Mouse (Mus musculus): ENCODE data around the gene Ubxn6. TPM values are rescaled to one million over a fixed set of nuclear protein-coding genes. Genes with fewer than 3 reads are reported as not detected.

Ubxn6 gene
- polyA plus RNA-seq (2012; ENCODE audit: low replicate concordance): 73.8 and 75.4 TPM in 2 replicates

DNA sequence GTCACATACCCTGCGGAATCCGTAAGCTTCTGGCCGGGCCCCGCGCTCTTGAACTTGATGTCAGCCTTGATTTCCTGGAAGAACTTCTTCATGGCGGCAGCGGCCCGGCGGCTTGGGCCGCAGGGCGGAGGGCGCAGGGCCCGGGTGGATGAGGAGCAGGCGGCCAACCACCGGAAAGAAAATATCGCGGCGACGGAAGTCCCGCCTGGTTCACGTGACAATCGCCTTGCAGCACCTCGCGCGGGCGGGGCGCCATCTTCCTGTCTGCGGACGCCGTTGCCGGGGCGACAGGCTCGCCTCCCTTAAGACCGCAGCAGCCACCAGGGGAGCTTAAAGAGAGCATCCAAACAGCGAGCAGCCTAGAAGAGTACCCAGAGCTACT lies at the start of gene Ubxn6:
Gene Ubxn6 (minus strand): TSS at position 202 of the 382 bp plus-strand sequence.

DNA sequence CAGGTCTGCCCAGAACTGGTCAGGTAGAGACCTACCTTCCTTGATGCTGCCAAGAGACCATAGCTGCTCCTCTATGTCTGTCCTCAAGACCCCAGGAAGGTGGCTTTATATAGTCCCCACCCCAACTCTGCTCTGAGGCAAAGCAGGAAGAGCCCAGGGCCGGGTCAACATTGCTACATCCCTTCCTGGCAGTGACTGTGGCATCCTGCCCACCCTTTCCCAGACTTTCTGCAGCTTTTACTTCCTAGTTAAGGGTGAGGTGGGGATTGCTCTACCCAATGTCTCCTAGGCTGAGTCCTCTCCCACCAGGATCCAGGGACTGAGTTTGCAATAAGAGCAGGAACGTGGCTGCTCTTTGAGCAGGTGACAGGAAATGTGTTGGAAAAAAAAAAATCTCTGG lies 47.0 kb upstream of the Ubxn6 start, which contains the start of gene Lrg1:
Gene Lrg1 (minus strand): TSS at position 176 of the 400 bp plus-strand sequence.

DNA sequence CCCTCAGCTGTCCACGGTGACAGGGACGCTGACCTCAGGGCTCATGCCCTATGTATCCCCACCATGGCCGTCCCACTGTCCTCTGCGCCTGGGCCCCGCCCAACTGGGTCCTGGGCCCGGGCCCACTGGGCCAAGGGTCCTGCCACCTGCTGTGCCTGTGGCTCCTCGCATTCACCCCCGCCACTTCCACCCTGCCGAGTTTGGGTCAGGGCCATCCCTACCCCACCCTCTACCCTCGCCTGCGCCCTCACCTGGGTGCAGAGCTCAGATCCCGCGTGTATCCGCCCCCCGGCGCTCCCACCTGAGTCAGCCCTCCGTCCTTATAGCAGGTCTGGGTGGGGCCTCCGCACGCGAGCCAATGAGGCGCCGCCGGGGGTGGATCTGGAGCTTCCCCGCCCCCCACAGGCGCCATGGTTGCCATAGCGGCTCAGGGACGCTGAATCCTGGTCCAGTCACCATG lies 42.5 kb upstream of the Ubxn6 start, which contains the start of gene Plin5:
Gene Plin5 (minus strand): TSS at position 346 of the 460 bp plus-strand sequence.

DNA sequence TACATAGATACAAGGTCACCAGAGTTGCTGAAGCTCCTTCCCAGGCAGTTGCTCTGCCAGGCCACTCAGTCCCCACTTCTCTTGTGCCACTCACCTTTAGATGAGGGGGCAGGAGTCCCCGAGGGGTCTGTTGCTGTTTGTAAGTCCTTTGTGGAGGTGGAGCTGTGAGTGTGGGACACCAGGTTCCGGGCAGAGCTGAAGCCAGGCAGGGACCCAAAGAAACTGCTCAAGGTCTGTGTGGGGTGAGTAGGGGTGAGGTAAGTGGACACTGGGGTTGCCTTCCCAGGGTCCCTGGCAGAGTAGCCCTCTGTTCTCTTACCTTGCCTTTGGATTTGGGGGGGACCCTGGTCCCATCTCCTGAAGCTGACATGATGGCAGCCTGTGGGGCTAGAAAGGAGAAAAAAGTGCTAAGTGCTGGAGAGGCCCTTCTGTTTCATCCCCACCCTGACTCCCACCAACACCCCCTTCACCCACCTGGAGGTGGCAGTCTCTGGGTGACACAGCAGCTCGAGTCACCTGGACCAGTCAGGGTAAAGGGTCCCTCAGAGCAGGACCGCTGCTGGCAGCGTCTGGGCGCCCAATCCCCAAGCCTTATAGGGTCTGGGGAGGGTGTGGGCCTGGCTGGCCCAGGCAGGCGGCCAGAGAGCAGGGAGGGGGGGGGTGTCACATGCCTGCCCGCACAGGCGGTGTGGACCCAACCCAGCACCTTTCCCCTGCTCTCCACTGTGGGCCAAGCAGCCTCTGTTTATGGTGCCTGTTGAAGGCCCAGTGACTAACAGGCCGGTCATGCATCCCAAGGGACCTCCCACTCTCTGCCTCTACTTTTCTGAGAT lies 34.6 kb upstream of the Ubxn6 start, which contains the start of gene Plin4:
Gene Plin4 (minus strand): TSS at position 585 of the 833 bp plus-strand sequence.

DNA sequence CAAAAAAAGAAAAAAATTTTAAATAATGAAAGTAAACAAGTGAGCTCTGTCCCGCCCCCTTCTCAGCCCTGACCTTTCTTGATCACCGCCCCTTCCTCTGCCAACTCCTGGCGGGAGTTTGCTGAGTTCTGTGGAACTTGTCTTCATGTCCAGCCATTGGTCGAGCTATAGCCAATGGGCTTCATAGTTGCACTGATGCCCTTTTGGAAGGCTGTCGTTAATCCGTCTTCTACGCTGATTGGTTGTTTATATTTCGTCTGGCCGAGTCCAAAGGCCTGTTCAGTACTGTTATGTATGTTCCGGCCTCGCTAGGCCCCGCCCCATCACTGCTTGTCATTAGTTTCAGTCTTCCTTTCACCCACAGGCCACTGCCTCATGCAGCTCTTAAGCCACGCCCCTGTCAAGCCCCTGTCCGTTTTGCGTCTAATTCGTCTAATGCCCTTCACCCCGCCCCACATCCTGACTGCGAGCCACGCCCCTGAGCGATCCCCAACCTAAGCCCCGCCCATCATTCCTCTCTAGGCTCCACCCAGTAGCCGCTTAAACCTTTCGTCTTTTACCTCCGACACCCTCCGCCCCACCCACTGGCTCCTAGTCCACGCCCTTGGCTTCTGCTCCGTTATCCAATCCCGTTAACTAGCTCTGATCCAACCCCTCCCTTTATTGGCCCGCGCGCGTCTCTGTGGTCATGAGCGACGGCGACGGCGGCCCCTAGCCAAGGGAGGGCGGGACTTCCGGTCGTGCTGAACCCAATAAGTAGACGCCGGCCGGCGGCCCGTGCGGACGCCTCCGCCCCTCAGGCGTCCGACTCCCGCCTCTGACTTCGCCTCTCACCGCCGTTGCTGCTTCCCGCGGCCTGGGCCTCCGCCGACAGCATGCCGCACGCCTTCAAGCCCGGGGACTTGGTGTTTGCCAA lies 4.3 kb upstream of the Ubxn6 start, which contains the start of gene Hdgfl2:
Gene Hdgfl2 (plus strand): TSS at position 755 of the 916 bp plus-strand sequence.

DNA sequence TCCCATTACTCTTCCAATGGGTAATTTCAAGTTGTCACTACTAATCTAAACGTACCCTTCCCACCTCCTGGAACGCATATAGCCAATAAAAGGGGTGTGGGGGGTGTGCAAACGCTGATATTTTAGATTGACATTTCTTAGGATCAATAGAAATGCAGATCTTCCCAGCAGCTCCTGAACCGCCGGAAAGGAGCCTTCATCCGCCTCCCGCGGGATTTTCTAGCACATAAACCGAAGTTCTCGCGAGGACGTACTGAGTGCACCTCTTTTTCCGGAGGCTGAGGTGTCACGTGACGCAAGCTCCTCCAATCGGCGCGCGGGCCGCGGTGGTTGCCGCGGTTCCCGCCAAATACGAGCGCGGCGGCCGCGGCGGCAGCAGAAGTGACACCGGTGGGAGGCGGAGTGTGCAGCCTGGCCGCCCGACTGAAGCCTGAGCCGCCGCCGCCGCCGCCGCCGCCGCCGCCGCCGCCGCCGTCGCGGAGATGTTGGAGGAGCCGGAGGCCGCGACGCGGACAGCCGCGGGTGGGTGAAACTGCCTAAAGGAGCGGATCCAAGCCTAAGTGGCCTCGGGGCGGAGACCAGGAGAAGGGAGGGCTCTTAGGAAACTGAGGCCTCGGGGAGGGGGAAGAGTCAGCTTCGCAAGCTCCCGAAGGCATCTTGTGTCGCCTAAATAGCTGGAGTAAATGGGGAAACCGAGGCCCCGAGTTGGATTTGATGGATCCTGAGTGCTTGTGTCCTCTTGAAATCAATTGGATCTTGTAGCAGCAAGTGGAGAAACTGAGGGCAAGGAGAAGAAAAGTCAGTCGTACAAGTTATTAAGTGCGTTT lies 34.6 kb downstream of the Ubxn6 start, which contains the start of gene Chaf1a:
Gene Chaf1a (plus strand): TSS at position 410 of the 827 bp plus-strand sequence.

DNA sequence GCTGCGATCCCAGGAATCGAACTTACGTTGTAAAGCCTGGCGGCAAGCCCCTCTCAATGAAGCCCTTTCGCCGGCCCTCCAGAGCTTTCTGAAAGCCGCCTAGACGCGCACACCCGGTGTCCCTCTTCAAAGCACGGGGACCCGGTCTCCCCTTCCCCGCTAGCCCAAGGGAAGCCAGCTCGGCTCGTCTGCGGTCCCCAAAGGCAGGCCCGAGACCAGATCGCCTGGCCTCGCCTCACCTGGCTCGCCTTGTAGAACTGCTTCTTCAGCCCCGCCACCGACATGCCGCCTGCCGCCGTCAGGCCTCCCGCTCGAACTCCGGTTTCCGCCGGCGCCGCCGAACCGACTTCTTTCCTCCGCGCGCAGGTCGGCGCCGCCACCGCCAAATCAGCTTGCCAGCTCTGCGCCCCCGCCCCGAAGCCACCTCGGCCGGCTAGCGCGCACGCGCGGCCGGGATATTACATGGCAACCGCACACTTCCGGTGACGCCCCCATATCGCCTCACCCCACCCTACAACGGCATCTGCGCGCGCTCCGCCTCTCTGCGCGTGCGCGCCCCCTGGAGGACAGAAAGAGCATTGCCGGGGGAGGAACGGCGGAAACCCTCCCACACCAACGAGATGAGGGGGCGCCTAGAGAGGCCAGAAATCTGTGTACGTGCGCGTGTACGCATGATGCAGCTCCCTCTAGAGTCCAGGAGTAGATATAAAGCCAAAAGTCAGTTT lies 38.5 kb downstream of the Ubxn6 start, which contains the start of gene Sh3gl1:
Gene Sh3gl1 (minus strand): TSS at position 460 of the 725 bp plus-strand sequence.

Other genes starting within 250 kb of the Ubxn6 start
- 0.42 and 0.67 TPM in 2 replicates for gene Zfp119a, start 196.1 kb downstream of the Ubxn6 start, polyA plus RNA-seq (2012; ENCODE audit: low replicate concordance)
- 0.43 and 2.5 TPM in 2 replicates for gene Zfp959, start 182.9 kb downstream of the Ubxn6 start, polyA plus RNA-seq (2012; ENCODE audit: low replicate concordance)
- 0.41 and 0.72 TPM in 2 replicates for gene Zfp119b, start 125.5 kb downstream of the Ubxn6 start, polyA plus RNA-seq (2012; ENCODE audit: low replicate concordance)
- 52.3 and 96.9 TPM in 2 replicates for gene Ebi3, start 122.4 kb downstream of the Ubxn6 start, polyA plus RNA-seq (2012; ENCODE audit: low replicate concordance)
- gene Yju2, start 115.9 kb downstream of the Ubxn6 start, polyA plus RNA-seq (2012; ENCODE audit: low replicate concordance): 20.3 and 42.1 TPM in 2 replicates
- 0.58 and 0.65 TPM in 2 replicates for gene Shd, start 104.6 kb downstream of the Ubxn6 start, polyA plus RNA-seq (2012; ENCODE audit: low replicate concordance)
- gene Fsd1, start 88.5 kb downstream of the Ubxn6 start, polyA plus RNA-seq (2012; ENCODE audit: low replicate concordance): not detected in 2 replicates
- gene Stap2, start 69.4 kb downstream of the Ubxn6 start, polyA plus RNA-seq (2012; ENCODE audit: low replicate concordance): 1.2 and 1.3 TPM in 2 replicates
- 88.2 and 117 TPM in 2 replicates for gene Mpnd, start 69.3 kb downstream of the Ubxn6 start, polyA plus RNA-seq (2012; ENCODE audit: low replicate concordance)
- gene Sh3gl1, start 38.4 kb downstream of the Ubxn6 start, polyA plus RNA-seq (2012; ENCODE audit: low replicate concordance): 89.2 and 144 TPM in 2 replicates
- 6.0 and 15.6 TPM in 2 replicates for gene Chaf1a, start 34.6 kb downstream of the Ubxn6 start, polyA plus RNA-seq (2012; ENCODE audit: low replicate concordance)
- 101 and 241 TPM in 2 replicates for gene Hdgfl2, start 4.6 kb upstream of the Ubxn6 start, polyA plus RNA-seq (2012; ENCODE audit: low replicate concordance)
- not detected in 2 replicates for gene Plin4, start 34.8 kb upstream of the Ubxn6 start, polyA plus RNA-seq (2012; ENCODE audit: low replicate concordance)
- gene Plin5, start 42.6 kb upstream of the Ubxn6 start, polyA plus RNA-seq (2012; ENCODE audit: low replicate concordance): 0.72 TPM in 1 of 2 replicates, not detected in the other
- gene Lrg1, start 47.0 kb upstream of the Ubxn6 start, polyA plus RNA-seq (2012; ENCODE audit: low replicate concordance): 23.7 and 144 TPM in 2 replicates
- gene Sema6b, start 65.3 kb upstream of the Ubxn6 start, polyA plus RNA-seq (2012; ENCODE audit: low replicate concordance): 4.6 and 13.7 TPM in 2 replicates
- gene Tnfaip8l1, start 87.4 kb upstream of the Ubxn6 start, polyA plus RNA-seq (2012; ENCODE audit: low replicate concordance): 3.4 and 4.4 TPM in 2 replicates
- gene Mydgf, start 108.9 kb upstream of the Ubxn6 start, polyA plus RNA-seq (2012; ENCODE audit: low replicate concordance): 15.4 and 25.6 TPM in 2 replicates
- 60.0 and 65.5 TPM in 2 replicates for gene Dpp9, start 143.9 kb upstream of the Ubxn6 start, polyA plus RNA-seq (2012; ENCODE audit: low replicate concordance)
- 24.9 and 29.9 TPM in 2 replicates for gene Fem1a, start 181.8 kb upstream of the Ubxn6 start, polyA plus RNA-seq (2012; ENCODE audit: low replicate concordance)
- 21.1 and 36.0 TPM in 2 replicates for gene Ticam1, start 201.8 kb upstream of the Ubxn6 start, polyA plus RNA-seq (2012; ENCODE audit: low replicate concordance)
- gene Plin3, start 217.8 kb upstream of the Ubxn6 start, polyA plus RNA-seq (2012; ENCODE audit: low replicate concordance): 13.8 and 19.1 TPM in 2 replicates
- not detected in 2 replicates for gene Arrdc5, start 225.3 kb upstream of the Ubxn6 start, polyA plus RNA-seq (2012; ENCODE audit: low replicate concordance)
- gene Uhrf1, start 228.3 kb upstream of the Ubxn6 start, polyA plus RNA-seq (2012; ENCODE audit: low replicate concordance): 11.8 and 22.9 TPM in 2 replicates